Mouse (Mus musculus): ENCODE data around the gene Trim66. TPM values are rescaled to one million over a fixed set of nuclear protein-coding genes. Genes with fewer than 3 reads are reported as not detected.

Gene Trim66
- polyA plus RNA-seq, 1 experiment from 2014 or later = 0.02 TPM

DNA sequence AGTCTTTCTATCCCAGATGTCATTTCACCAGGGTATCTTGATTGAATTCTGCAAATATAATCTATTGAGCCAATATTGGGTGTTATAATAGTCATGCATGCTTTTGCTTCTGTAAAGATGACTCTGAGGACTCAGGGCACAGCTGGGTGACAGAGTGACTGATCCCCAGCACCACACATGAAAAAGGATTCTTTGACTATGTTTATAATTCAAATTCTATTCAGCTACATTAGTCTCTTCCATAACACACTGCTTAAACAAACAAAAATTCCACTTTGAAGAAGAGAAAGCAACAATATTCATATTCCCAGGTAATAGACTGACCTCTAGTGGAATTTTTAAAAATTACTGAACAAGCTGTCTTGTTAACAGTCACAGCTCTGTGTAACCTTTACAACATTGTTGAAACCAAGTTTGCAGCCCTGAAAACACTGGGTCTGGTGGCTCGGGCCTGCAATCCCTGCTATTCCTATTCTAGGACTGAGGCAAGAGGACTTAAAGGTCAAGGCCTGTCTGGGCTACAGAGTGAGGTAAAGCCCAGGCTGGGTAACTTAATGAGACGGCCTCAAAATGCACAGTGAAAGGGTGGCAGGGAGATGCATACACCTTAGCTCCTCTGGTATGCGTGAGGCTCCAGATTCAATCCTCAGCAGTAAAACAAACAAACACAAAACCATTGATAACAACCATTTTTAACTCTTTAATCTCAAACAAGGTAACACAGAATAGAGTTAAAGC lies 83.3 kb downstream of the Trim66 start:
- no peaks in the 10 kb centered on the region for H3K27me3 ChIP-seq (ENCODE audit: insufficient read depth, low read length)
- no peak overlapping the region for H3K27ac ChIP-seq (ENCODE audit: low read depth)
- no peak overlapping the region for H3K4me3 ChIP-seq (ENCODE audit: low read depth, low read length)
- no peak overlapping the region for H3K4me2 ChIP-seq (ENCODE audit: low read depth, low read length)
- H3K36me3 ChIP-seq (replicated peaks; ENCODE audit: insufficient read depth, low read length) = no peaks in the 10 kb centered on the region
- WGBS (ENCODE audit: insufficient replicate concordance) = 48% methylated on average over 3 of the region's 3 CpGs
- no peaks in the 10 kb centered on the region for H3K4me1 ChIP-seq (ENCODE audit: insufficient read depth)
- no peak overlapping the region for H3K9ac ChIP-seq (replicated peaks)
- ATAC-seq = no peak
- TF ChIP-seq EP300 (IDR thresholded peaks at IDR 0.05; ENCODE audit: low read depth) = no peak
- peak; percentile 43 for TF ChIP-seq CTCF (IDR thresholded peaks at IDR 0.05; ENCODE audit: low read depth)
- H3K9me3 ChIP-seq (ENCODE audit: low read length) = no peaks in the 10 kb centered on the region
- DNase-seq = no peak

- no peaks in the 10 kb centered on the region for H3K36me3 ChIP-seq (replicated peaks; ENCODE audit: insufficient read depth, low read length)
- no peak overlapping the region for H3K9ac ChIP-seq (replicated peaks)
- no peaks in the 10 kb centered on the region for H3K27me3 ChIP-seq (ENCODE audit: insufficient read depth, low read length)
- WGBS (ENCODE audit: insufficient replicate concordance) = 67% methylated on average over 8 of the region's 8 CpGs
- no peaks in the 10 kb centered on the region for H3K4me1 ChIP-seq (ENCODE audit: insufficient read depth)
- DNase-seq (no peak), ATAC-seq (no peak)
- no peak overlapping the region for H3K27ac ChIP-seq (ENCODE audit: low read depth)
- H3K9me3 ChIP-seq (ENCODE audit: low read length) = no peaks in the 10 kb centered on the region
- H3K4me3 ChIP-seq (ENCODE audit: low read depth, low read length) = no peak overlapping the region
- no peak for TF ChIP-seq CTCF (IDR thresholded peaks at IDR 0.05; ENCODE audit: low read depth)
- TF ChIP-seq EP300 (IDR thresholded peaks at IDR 0.05; ENCODE audit: low read depth) = no peak
- H3K4me2 ChIP-seq (ENCODE audit: low read depth, low read length) = no peak overlapping the region
Measured at GRCm38 (mm10) chr7:109422803-109423202, 85.1 kb downstream of the Trim66 start.

- DNase-seq = no peak
- Histone ChIP-seq H3K27ac (ENCODE audit: low read depth) (no peak overlapping the region), H3K4me1 (ENCODE audit: insufficient read depth) (no peaks in the 10 kb centered on the region), H3K4me2 (ENCODE audit: low read depth, low read length) (no peak overlapping the region), H3K9me3 (ENCODE audit: low read length) (no peaks in the 10 kb centered on the region), H3K36me3 (replicated peaks; ENCODE audit: insufficient read depth, low read length) (no peaks in the 10 kb centered on the region), H3K9ac (replicated peaks) (no peak overlapping the region), H3K4me3 (ENCODE audit: low read depth, low read length) (no peak overlapping the region), H3K27me3 (ENCODE audit: insufficient read depth, low read length) (no peaks in the 10 kb centered on the region)
- no peak for ATAC-seq
- 65% methylated on average over 7 of the region's 7 CpGs for WGBS (ENCODE audit: insufficient replicate concordance)
- TF ChIP-seq EP300 (IDR thresholded peaks at IDR 0.05; ENCODE audit: low read depth) (no peak), CTCF (IDR thresholded peaks at IDR 0.05; ENCODE audit: low read depth) (no peak)
Measured at GRCm38 (mm10) chr7:109405491-109405890, 102.4 kb downstream of the Trim66 start.

- Histone ChIP-seq H3K36me3 (replicated peaks; ENCODE audit: insufficient read depth, low read length) (no peaks in the 10 kb centered on the region), H3K27me3 (ENCODE audit: insufficient read depth, low read length) (no peaks in the 10 kb centered on the region), H3K9ac (replicated peaks) (no peak overlapping the region), H3K4me1 (ENCODE audit: insufficient read depth) (no peaks in the 10 kb centered on the region), H3K4me3 (ENCODE audit: low read depth, low read length) (no peak overlapping the region), H3K9me3 (ENCODE audit: low read length) (no peaks in the 10 kb centered on the region), H3K27ac (ENCODE audit: low read depth) (no peak overlapping the region), H3K4me2 (ENCODE audit: low read depth, low read length) (no peak overlapping the region)
- TF ChIP-seq CTCF (IDR thresholded peaks at IDR 0.05; ENCODE audit: low read depth) (no peak), EP300 (IDR thresholded peaks at IDR 0.05; ENCODE audit: low read depth) (no peak)
- ATAC-seq = no peak
- 53% methylated on average over 3 of the region's 3 CpGs for whole genome bisulfite sequencing (ENCODE audit: insufficient replicate concordance)
- no peak for DNase-seq
Measured at GRCm38 (mm10) chr7:109399299-109399698, 108.6 kb downstream of the Trim66 start.

Small RNA genes lying within 50 kb of the gene (microRNA-seq; reads per million reads assigned to microRNA genes)
- not detected for gene Gm47284

Other genes with a start within 250 kb of the Trim66 start
- gene Stk33, start 69.1 kb downstream of the Trim66 start, polyA plus RNA-seq (2015; fragmentation: Nextera tagmentation; extraction: Ambion mirVana) = not detected in 2 replicates
- 83.1 and 84.4 TPM in 2 replicates for gene Rpl27a, start 11.0 kb upstream of the Trim66 start, polyA plus RNA-seq (2015; fragmentation: Nextera tagmentation; extraction: Ambion mirVana)
- 33.4 and 33.9 TPM in 2 replicates for gene St5, start 195.5 kb upstream of the Trim66 start, polyA plus RNA-seq (2015; fragmentation: Nextera tagmentation; extraction: Ambion mirVana)
- gene Akip1, start 195.6 kb upstream of the Trim66 start, polyA plus RNA-seq (2015; fragmentation: Nextera tagmentation; extraction: Ambion mirVana) = 23.7 and 24.5 TPM in 2 replicates
- 0.08 TPM in 1 of 2 replicates, not detected in the other for gene BC051019, start 215.7 kb upstream of the Trim66 start, polyA plus RNA-seq (2015; fragmentation: Nextera tagmentation; extraction: Ambion mirVana)
- gene Ascl3, start 223.6 kb upstream of the Trim66 start, polyA plus RNA-seq (2015; fragmentation: Nextera tagmentation; extraction: Ambion mirVana) = not detected in 2 replicates
- 40.5 and 40.8 TPM in 2 replicates for gene Tmem9b, start 244.7 kb upstream of the Trim66 start, polyA plus RNA-seq (2015; fragmentation: Nextera tagmentation; extraction: Ambion mirVana)

Measured in liver, postnatal 0 days (tissue).